Mouse (Mus musculus) inflammation-experienced regulatory T-cells, adult 6 months (primary cell): ENCODE measurements around the gene Dhx40. TPM values are rescaled to one million over a fixed set of nuclear protein-coding genes. Genes with fewer than 3 reads are reported as not detected.
A peak's percentile ranks its signal among the peaks of the same experiment; 100 is the strongest.
"Not testable (repeated sequence)": the region's sequence is repeated elsewhere in the genome, so short reads cannot be mapped to it uniquely, and the experiment has no call there.

Experiments
- ATAC-seq: one replicate; pipeline ENCODE4 v1.8.0; 2017
- polyA plus RNA-seq, 3 experiments: library from polyadenylated mRNA; unstranded; fragments of 100-300 nt; shearing (Covaris generic); gene quantifications; one replicate each; pipeline ENCODE4 v1.2.1; 2017

Gene Dhx40
- polyA plus RNA-seq, 3 experiments from 2014 or later, result 13.2 to 26.8 (median 14.3) TPM

DNA sequence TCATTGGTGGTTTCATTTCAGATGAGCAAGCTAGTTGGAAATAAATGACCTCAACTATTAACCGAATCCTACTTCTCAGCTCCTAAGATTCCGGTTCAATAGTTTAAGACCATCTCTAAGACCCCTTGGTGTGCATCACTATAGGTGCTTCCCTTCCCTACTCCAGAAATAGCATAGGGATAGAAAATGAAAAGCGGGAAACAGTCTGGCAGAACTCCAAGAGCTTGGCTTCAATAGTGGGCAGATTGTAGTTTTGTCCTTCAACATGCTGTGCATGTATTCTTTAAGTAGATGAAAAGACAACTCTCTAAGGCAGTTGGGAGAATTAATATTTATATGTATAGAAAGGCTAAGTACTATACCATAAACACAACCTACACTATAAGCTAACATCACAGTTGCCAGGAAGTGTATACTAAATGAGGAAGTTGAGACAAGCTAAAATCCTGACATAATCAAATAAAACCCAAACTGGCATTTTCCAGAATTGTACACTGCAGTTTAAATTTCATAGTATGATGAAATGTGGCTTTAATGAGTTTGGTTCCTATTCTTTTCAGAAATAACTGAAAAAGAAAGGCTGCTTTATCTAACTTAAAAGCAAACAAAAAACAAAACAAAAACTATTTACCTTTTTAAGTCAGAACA, 57.6 kb downstream of the Dhx40 start:
- no peak for ATAC-seq

GRCm38 (mm10) chr11:86745634-86746404, 61.7 kb downstream of the Dhx40 start:
- peak; percentile 32 for ATAC-seq

GRCm38 (mm10) chr11:86742605-86743004, 64.9 kb downstream of the Dhx40 start:
- ATAC-seq, result no peak

GRCm38 (mm10) chr11:86741505-86741904, 66.0 kb downstream of the Dhx40 start:
- no peak for ATAC-seq

GRCm38 (mm10) chr11:86739470-86739869, 68.1 kb downstream of the Dhx40 start:
- no peak for ATAC-seq

DNA sequence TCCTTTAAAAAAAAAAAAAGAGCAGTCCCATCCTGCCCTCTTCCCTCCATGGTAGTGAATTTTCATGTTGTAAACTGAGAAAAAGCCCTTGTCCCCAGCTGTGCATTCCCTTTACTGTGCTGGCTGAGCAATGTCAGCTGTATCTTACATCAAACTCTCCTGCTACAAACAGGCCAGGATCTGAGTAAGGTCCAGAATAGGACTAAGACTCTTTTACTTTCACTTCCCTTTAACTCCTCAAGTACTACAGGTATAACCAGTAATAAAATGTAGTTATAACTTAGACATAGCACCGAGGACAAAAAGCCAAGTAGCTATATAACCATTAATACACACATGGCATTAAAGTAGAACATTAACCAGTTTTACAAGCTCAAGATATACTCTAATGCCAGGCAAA, 68.6 kb downstream of the Dhx40 start:
- ATAC-seq, result no peak

DNA sequence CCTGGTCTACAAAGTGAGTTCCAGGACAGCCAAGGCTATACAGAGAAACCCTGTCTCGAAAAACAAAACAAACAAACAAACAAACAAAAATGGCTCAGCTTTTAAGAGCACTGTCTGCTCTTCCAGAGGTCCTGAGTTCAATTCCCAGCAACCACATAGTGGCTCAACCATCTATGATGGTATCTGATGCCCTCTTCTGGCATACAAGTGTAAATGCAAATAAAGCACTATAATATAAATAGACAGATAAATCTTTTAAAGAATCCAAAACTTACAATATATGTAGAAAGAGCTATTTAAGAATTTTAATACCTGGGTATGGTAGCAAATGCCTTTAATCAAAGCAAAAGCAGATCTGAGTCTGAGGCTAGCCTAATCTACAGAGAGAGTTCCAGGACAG, 69.2 kb downstream of the Dhx40 start:
- not testable (repeated sequence) for ATAC-seq

GRCm38 (mm10) chr11:86737301-86738000, 70.1 kb downstream of the Dhx40 start:
- no peak for ATAC-seq

DNA sequence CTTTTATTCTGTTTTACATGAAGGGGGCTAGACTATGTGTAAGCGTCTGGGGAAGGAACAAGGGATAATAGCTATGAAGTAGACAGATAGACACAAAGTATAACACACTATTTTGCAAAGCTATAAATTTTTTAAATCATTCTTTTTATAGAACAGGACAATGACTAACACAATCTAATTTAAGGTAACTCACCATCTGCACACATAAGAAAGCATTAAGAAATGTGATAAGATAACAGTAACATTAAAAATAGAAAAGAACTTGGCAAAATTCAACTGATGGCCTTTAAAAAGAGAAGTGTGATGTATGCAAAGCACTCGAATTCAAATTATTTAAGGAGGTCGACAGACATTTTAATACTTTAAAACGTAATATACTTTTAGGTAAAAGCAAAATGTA, 72.6 kb downstream of the Dhx40 start:
- ATAC-seq, result no peak

- no peak for ATAC-seq
Measured at GRCm38 (mm10) chr11:86734241-86734939, 73.2 kb downstream of the Dhx40 start.

- ATAC-seq, result no peak
Measured at GRCm38 (mm10) chr11:86731443-86731842, 76.1 kb downstream of the Dhx40 start.

DNA sequence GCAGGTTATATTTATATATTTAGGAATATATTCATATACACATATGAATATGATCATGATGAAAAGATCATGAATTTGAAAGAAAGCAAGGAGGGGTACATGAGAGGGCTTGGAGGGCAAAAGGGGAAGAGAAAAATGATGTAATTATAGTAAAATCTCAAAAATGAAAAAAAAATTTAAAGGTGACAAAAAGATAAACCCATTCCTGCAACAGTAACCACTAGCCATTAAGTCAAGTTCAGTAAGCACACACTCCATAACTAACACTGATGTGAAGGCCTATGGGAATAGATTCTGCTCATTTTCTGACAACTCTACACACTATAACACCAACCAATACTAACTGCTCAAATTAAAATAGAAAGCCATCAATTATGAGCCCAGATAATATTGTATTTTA, 81.9 kb downstream of the Dhx40 start:
- ATAC-seq, result no peak

GRCm38 (mm10) chr11:86724982-86725381, 82.6 kb downstream of the Dhx40 start:
- no peak for ATAC-seq

DNA sequence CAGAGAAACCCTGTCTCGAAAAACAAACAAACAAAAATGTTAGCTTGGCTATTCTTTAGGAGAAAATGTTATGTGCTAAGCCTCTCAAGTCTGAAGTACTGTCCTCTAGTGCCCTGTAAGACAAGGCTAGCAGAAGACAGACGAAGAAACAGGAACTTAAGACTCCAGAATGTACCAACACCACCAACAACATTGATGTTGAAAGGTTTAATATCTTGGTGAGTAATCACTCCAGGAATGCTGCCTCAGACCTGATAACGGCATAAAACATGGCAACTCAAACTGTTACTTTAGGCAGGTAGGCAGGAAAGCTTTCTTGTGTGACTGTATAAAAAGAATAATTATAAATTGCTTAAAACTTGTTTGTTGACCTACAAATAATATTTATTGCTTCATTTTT, 83.5 kb downstream of the Dhx40 start:
- ATAC-seq, result no peak

DNA sequence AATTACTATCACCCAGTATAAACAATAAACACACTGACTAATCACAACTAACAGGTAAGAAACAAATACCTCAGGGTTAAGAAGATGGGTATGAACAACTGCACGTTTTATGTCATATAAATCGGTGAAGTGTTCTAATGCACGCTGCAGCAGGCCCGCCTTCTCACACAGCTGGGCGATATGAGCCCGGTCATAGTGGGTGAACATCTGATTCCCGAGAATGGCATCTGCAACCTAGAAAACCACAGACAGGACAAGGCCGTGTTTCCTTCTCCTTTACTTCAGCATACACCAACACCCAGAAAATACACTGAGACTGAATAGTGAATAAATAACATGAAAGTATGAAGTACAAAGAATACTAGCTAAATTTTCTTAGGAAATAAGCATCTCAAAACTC, 88.2 kb downstream of the Dhx40 start:
- ATAC-seq, result no peak

Other genes with a start within 250 kb of the Dhx40 start
- 100 to 1,000 TPM; 484 to 529 (median 503) TPM for gene Vmp1, start 123.9 kb downstream of the Dhx40 start, polyA plus RNA-seq
- gene Ptrh2, start 123.8 kb downstream of the Dhx40 start, polyA plus RNA-seq, result 10 to 100 TPM in 1 of 3 experiments, 1 to 10 TPM in 2; 9.4 to 10.7 (median 10.0) TPM
- gene Cltc, start 50.2 kb downstream of the Dhx40 start, polyA plus RNA-seq, result 100 to 1,000 TPM in 1 of 3 experiments, 10 to 100 TPM in 2; 73.6 to 108 (median 79.1) TPM
- 1 to 10 TPM; 3.7 to 8.9 (median 5.8) TPM for gene Ypel2, start 186.0 kb upstream of the Dhx40 start, polyA plus RNA-seq